Mouse (Mus musculus): ENCODE data around the gene Dok5.

Gene Dok5

GRCm38 (mm10) chr2:170864043-170864442, 132.4 kb downstream of the Dok5 start:
- DNase-seq: no peak

- no peak for DNase-seq
Observed at GRCm38 (mm10) chr2:170864820-170865219, 133.2 kb downstream of the Dok5 start.

GRCm38 (mm10) chr2:170870566-170870965, 139.0 kb downstream of the Dok5 start:
- no peak for DNase-seq

- no peak for DNase-seq
Observed at GRCm38 (mm10) chr2:170871469-170871868, 139.9 kb downstream of the Dok5 start.

GRCm38 (mm10) chr2:170873382-170873781, 141.8 kb downstream of the Dok5 start:
- DNase-seq: peak; percentile 25 to 42

GRCm38 (mm10) chr2:170877515-170877914, 145.9 kb downstream of the Dok5 start:
- DNase-seq: peak; percentile 36 to 45

- DNase-seq: no peak
Observed at GRCm38 (mm10) chr2:170877936-170878335, 146.3 kb downstream of the Dok5 start.

- no peak for DNase-seq
Observed at GRCm38 (mm10) chr2:170884209-170884801, 152.7 kb downstream of the Dok5 start.

GRCm38 (mm10) chr2:170887984-170888383, 156.4 kb downstream of the Dok5 start:
- no peak for DNase-seq

GRCm38 (mm10) chr2:170895096-170895495, 163.5 kb downstream of the Dok5 start:
- no peak for DNase-seq

GRCm38 (mm10) chr2:170902204-170903028, 170.8 kb downstream of the Dok5 start:
- no peak for DNase-seq

GRCm38 (mm10) chr2:170903029-170903306, 171.4 kb downstream of the Dok5 start:
- no peak for DNase-seq

GRCm38 (mm10) chr2:170903367-170903766, 171.8 kb downstream of the Dok5 start:
- DNase-seq: no peak

GRCm38 (mm10) chr2:170912589-170913223, 181.1 kb downstream of the Dok5 start:
- no peak for DNase-seq

GRCm38 (mm10) chr2:170913863-170914262, 182.3 kb downstream of the Dok5 start:
- no peak for DNase-seq

GRCm38 (mm10) chr2:170915646-170916045, 184.0 kb downstream of the Dok5 start:
- DNase-seq: no peak

GRCm38 (mm10) chr2:170922260-170922659, 190.7 kb downstream of the Dok5 start:
- DNase-seq: no peak

- no peak for DNase-seq
Observed at GRCm38 (mm10) chr2:170924131-170924530, 192.5 kb downstream of the Dok5 start.

- DNase-seq: no peak
Observed at GRCm38 (mm10) chr2:170926237-170926636, 194.6 kb downstream of the Dok5 start.
